In genomic region chrX:140542938-140543673, GRCm38 (mm10) we compare ENCODE assay signal across 8 mouse cellular contexts. TPM values are rescaled to one million over a fixed set of nuclear protein-coding genes. Genes with fewer than 3 reads are reported as not detected.
DNase-seq lines count a peak whose midpoint lies in the region; TF ChIP-seq lines count a peak whose summit lies in the region.

No protein-coding gene starts in this region.

- H3K36me3 ChIP-seq in megakaryocyte, embryonic 14.5 days (replicated peaks; ENCODE audit: low read length), result peaks cover 29% of the 10 kb centered on the region

- no peak for TF ChIP-seq CTCF in cortical plate, adult 2 months (IDR thresholded peaks at IDR 0.05; ENCODE audit: extremely low read depth, insufficient read depth, low read length)

- no peaks in the 10 kb centered on the region for H3K4me1 ChIP-seq in cortical plate, adult 2 months (ENCODE audit: control insufficient read depth, insufficient read depth, low read length)
- peaks cover 64% of the 10 kb centered on the region for H3K4me1 ChIP-seq in megakaryocyte, embryonic 14.5 days

- peaks cover 7% of the 10 kb centered on the region for H3K27me3 ChIP-seq in megakaryocyte, embryonic 14.5 days (replicated peaks)

- peak; percentile 92 for DNase-seq in adipocyte (ENCODE audit: low spot score)
- peak; percentile 74 to 77 for DNase-seq in gastrocnemius, adult 8-10 months (ENCODE audit: low spot score in 2 of 2)
- peak; percentile 93 for DNase-seq in induced T-regulatory cell, adult 2 months (ENCODE audit: low read depth)
- peak; percentile 53 to 82 for DNase-seq in left cerebral cortex, adult 9 months (ENCODE audit: low spot score in 2 of 2)
- DNase-seq in right cerebral cortex, postnatal 14 days, result peak; percentile 45
- DNase-seq in urinary bladder, postnatal 25 days (ENCODE audit: low spot score), result peak; percentile 54

- peak overlapping the region; percentile 97 for H3K27ac ChIP-seq in cortical plate, adult 2 months (ENCODE audit: insufficient read depth, low read length)

- H3K4me3 ChIP-seq in cortical plate, adult 2 months (ENCODE audit: insufficient read depth, low read length), result peak overlapping the region; percentile 81
- peak overlapping the region; percentile 92 for H3K4me3 ChIP-seq in megakaryocyte, embryonic 14.5 days (replicated peaks)

- no peaks in the 10 kb centered on the region for H3K9me3 ChIP-seq in megakaryocyte, embryonic 14.5 days

- TF ChIP-seq POLR2A in cortical plate, adult 2 months (IDR thresholded peaks at IDR 0.05; ENCODE audit: extremely low read depth, insufficient read depth, low read length), result peak; percentile 96

RNA-seq across cellular contexts. Expression of gene Tsc22d3, which starts 57.4 kb away (rescaled TPM):
- polyA plus RNA-seq in cortical plate, adult 2 months (2012; rRNA removed), result 115 and 119 TPM in 2 replicates
- total RNA-seq in gastrocnemius, adult 8-10 months (2022), result 100 to 1,000 TPM; 249 to 357 (median 312) TPM
- 12.7 and 59.7 TPM in 2 replicates for polyA plus RNA-seq in megakaryocyte, embryonic 14.5 days (2012; ENCODE audit: insufficient read depth, low replicate concordance)

Comparison
In these comparisons a context has a peak if more than half of its experiments do, and no peak if none do; other contexts are left out.
1. Peak in every context shown above with its lines: DNase-seq, H3K4me3 ChIP-seq and H3K27ac ChIP-seq.